22 mouse cellular contexts compared by ENCODE assay signal in genomic region chr5:91755958-91756357, GRCm38 (mm10).
"Had no signal": no experiment of that assay in that cellular context is flagged by ENCODE, and none has a peak within 500 bp of the region (broad histone marks: within the 10 kb centered on the region; RNA-seq: fewer than 3 reads in every experiment).

No protein-coding gene starts in this region.

- H3K4me1 ChIP-seq: limb, embryonic 12.5 days; limb, embryonic 15.5 days; midbrain, embryonic 12.5 days; midbrain, embryonic 15.5 days; neural tube, embryonic 12.5 days; neural tube, embryonic 15.5 days had no signal

- H3K36me3 ChIP-seq: kidney, embryonic 15.5 days; limb, embryonic 12.5 days; limb, embryonic 15.5 days; midbrain, embryonic 12.5 days; midbrain, embryonic 15.5 days; neural tube, embryonic 12.5 days; neural tube, embryonic 15.5 days; stomach, embryonic 15.5 days had no signal

- DNase-seq: kidney, postnatal 14 days; kidney, postnatal 4 days; left cerebral cortex, postnatal 4 days; liver, postnatal 0 days; lung, embryonic 14.5 days; retina, postnatal 1 day; right cerebral cortex, postnatal 25 days; spleen, adult 18-20 months; thymus, adult 18-20 months; thymus, postnatal 36 days had no signal

- ATAC-seq: liver, postnatal 0 days; lung, postnatal 0 days; midbrain, embryonic 15.5 days had no signal

- H3K27me3 ChIP-seq: kidney, embryonic 15.5 days; limb, embryonic 12.5 days; limb, embryonic 15.5 days; midbrain, embryonic 12.5 days; midbrain, embryonic 15.5 days; neural tube, embryonic 12.5 days; neural tube, embryonic 15.5 days; stomach, embryonic 15.5 days had no signal

- H3K4me2 ChIP-seq: kidney, embryonic 15.5 days; limb, embryonic 12.5 days; limb, embryonic 15.5 days; liver, embryonic 11.5 days; lung, embryonic 14.5 days; midbrain, embryonic 12.5 days; midbrain, embryonic 15.5 days; neural tube, embryonic 12.5 days; neural tube, embryonic 15.5 days; stomach, embryonic 15.5 days had no signal

- H3K9ac ChIP-seq: kidney, embryonic 15.5 days; limb, embryonic 12.5 days; limb, embryonic 15.5 days; liver, embryonic 14.5 days; liver, postnatal 0 days; lung, embryonic 14.5 days; midbrain, embryonic 12.5 days; midbrain, embryonic 15.5 days; neural tube, embryonic 12.5 days; neural tube, embryonic 15.5 days; stomach, embryonic 15.5 days had no signal

- H3K9me3 ChIP-seq: kidney, embryonic 15.5 days; limb, embryonic 12.5 days; limb, embryonic 15.5 days; midbrain, embryonic 12.5 days; midbrain, embryonic 15.5 days; neural tube, embryonic 12.5 days; neural tube, embryonic 15.5 days; stomach, embryonic 15.5 days had no signal

- H3K27ac ChIP-seq: kidney, embryonic 15.5 days; limb, embryonic 12.5 days; limb, embryonic 15.5 days; liver, embryonic 14.5 days; macrophage; midbrain, embryonic 12.5 days; midbrain, embryonic 15.5 days; neural tube, embryonic 12.5 days; neural tube, embryonic 15.5 days; stomach, embryonic 15.5 days had no signal

- H3K4me3 ChIP-seq: kidney, embryonic 15.5 days; limb, embryonic 12.5 days; limb, embryonic 15.5 days; midbrain, embryonic 12.5 days; midbrain, embryonic 15.5 days; neural tube, embryonic 12.5 days; neural tube, embryonic 15.5 days; stomach, embryonic 15.5 days had no signal
